Mouse (Mus musculus): ENCODE results near the gene Myl7.
"Not testable (repeated sequence)": the region's sequence is repeated elsewhere in the genome, so short reads cannot be mapped to it uniquely, and the experiment has no call there.

DNA sequence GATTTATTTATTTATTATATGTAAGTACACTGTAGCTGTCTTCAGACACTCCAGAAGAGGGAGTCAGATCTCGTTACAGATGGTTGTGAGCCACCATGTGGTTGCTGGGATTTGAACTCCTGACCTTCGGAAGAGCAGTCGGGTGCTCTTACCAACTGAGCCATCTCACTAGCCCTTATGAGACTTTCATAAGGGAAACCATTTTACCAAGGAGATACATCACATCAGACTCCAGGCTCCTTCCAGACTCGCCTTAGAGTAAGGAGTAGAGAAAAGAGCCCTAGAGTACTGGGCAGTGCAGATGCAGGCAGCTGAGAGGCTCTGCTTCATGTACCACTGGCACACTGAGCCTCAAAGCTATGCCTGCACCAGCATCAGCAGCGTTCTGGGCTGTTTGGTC, 10.0 kb downstream of the Myl7 start:
- TF ChIP-seq CTCF (IDR thresholded peaks at IDR 0.05; ENCODE audit: borderline replicate concordance, extremely low read depth, insufficient read depth, insufficient read length); POLR2A (IDR thresholded peaks at IDR 0.05; ENCODE audit: borderline replicate concordance, extremely low read depth, insufficient read depth, insufficient read length, poor library complexity, severe bottlenecking): not testable (repeated sequence)
